22 mouse cellular contexts compared by ENCODE assay signal in genomic region chr1:132483759-132484158, GRCm38 (mm10). TPM values are rescaled to one million over a fixed set of nuclear protein-coding genes. Genes with fewer than 3 reads are reported as not detected.
A peak's percentile ranks its signal among the peaks of the same experiment; 100 is the strongest.
DNase-seq lines count a peak whose midpoint lies in the region; ATAC-seq and TF ChIP-seq lines count a peak whose summit lies in the region.
"Had no signal": no experiment of that assay in that cellular context is flagged by ENCODE, and none has a peak within 500 bp of the region (broad histone marks: within the 10 kb centered on the region; RNA-seq: fewer than 3 reads in every experiment).

No protein-coding gene starts in this region.

- 72% methylated on average over 6 of the region's 6 CpGs for WGBS in liver, postnatal 0 days (ENCODE audit: insufficient replicate concordance)
- WGBS in liver, embryonic 11.5 days = 85% methylated on average over 6 of the region's 6 CpGs
- WGBS in lung, embryonic 16.5 days = 67% methylated on average over 6 of the region's 6 CpGs

- no peak for DNase-seq in liver, postnatal 0 days
- DNase-seq in liver, embryonic 11.5 days (ENCODE audit: low spot score) = no peak
- no peak for DNase-seq in lung, adult 18-20 months
- DNase-seq: adrenal gland, adult 2 months; adrenal gland, postnatal 10 days; adrenal gland, postnatal 25 days; cerebellum, adult 11 months; cerebellum, adult 18-20 months; cerebellum, adult 8-10 months; cerebellum, adult 9-11 months; cerebellum, postnatal 14 days; cerebellum, postnatal 36 days; embryo, embryonic 11 days had no signal

- H3K4me3 ChIP-seq in liver, postnatal 0 days (ENCODE audit: low read depth, low read length) = no peak overlapping the region
- no peak overlapping the region for H3K4me3 ChIP-seq in liver, embryonic 11.5 days (ENCODE audit: low read depth, low read length)
- H3K4me3 ChIP-seq in lung, embryonic 16.5 days (ENCODE audit: low read length) = no peak overlapping the region
- H3K4me3 ChIP-seq: embryonic facial prominence, embryonic 13.5 days; embryonic facial prominence, embryonic 15.5 days; erythroblast, embryonic 14.5 days; forebrain, embryonic 10.5 days; forebrain, embryonic 12.5 days had no signal

- no peak overlapping the region for H3K9ac ChIP-seq in liver, postnatal 0 days (replicated peaks)
- no peak overlapping the region for H3K9ac ChIP-seq in liver, embryonic 11.5 days (ENCODE audit: low read depth, low read length)
- no peak overlapping the region for H3K9ac ChIP-seq in lung, embryonic 16.5 days (ENCODE audit: low read length)
- H3K9ac ChIP-seq: embryonic facial prominence, embryonic 13.5 days; embryonic facial prominence, embryonic 15.5 days; forebrain, embryonic 12.5 days had no signal

- no peak overlapping the region for H3K27ac ChIP-seq in liver, postnatal 0 days (ENCODE audit: low read depth)
- H3K27ac ChIP-seq in liver, embryonic 11.5 days (ENCODE audit: low read depth, low read length) = no peak overlapping the region
- H3K27ac ChIP-seq in lung, embryonic 16.5 days (ENCODE audit: low read length) = peak overlapping the region; percentile 56
- H3K27ac ChIP-seq: embryonic facial prominence, embryonic 13.5 days; embryonic facial prominence, embryonic 15.5 days; forebrain, embryonic 10.5 days; forebrain, embryonic 12.5 days had no signal

- H3K27me3 ChIP-seq in liver, postnatal 0 days (ENCODE audit: insufficient read depth, low read length) = no peaks in the 10 kb centered on the region
- no peaks in the 10 kb centered on the region for H3K27me3 ChIP-seq in liver, embryonic 11.5 days (replicated peaks; ENCODE audit: control insufficient read depth, insufficient read depth, low read length)
- H3K27me3 ChIP-seq in lung, embryonic 16.5 days (ENCODE audit: control insufficient read depth, insufficient read depth, low read depth, low read length) = no peaks in the 10 kb centered on the region
- H3K27me3 ChIP-seq: embryonic facial prominence, embryonic 13.5 days; embryonic facial prominence, embryonic 15.5 days; forebrain, embryonic 12.5 days had no signal

- no peak overlapping the region for H3K4me2 ChIP-seq in liver, postnatal 0 days (ENCODE audit: low read depth, low read length)
- no peak overlapping the region for H3K4me2 ChIP-seq in liver, embryonic 11.5 days
- H3K4me2 ChIP-seq in lung, embryonic 16.5 days (ENCODE audit: low read depth, low read length) = no peak overlapping the region
- H3K4me2 ChIP-seq: embryonic facial prominence, embryonic 13.5 days; embryonic facial prominence, embryonic 15.5 days; forebrain, embryonic 12.5 days had no signal

- peak; percentile 23 for ATAC-seq in liver, postnatal 0 days
- no peak for ATAC-seq in liver, embryonic 11.5 days (replicated peaks; ENCODE audit: low FRiP score)
- peak; percentile 74 for ATAC-seq in lung, embryonic 16.5 days (ENCODE audit: low read depth)
- ATAC-seq: forebrain, embryonic 14.5 days; forebrain, embryonic 16.5 days had no signal

- H3K9me3 ChIP-seq in liver, postnatal 0 days (ENCODE audit: low read length) = no peaks in the 10 kb centered on the region
- no peaks in the 10 kb centered on the region for H3K9me3 ChIP-seq in liver, embryonic 11.5 days (ENCODE audit: control insufficient read depth, low read length)
- no peaks in the 10 kb centered on the region for H3K9me3 ChIP-seq in lung, embryonic 16.5 days (ENCODE audit: control insufficient read depth, low read length)
- H3K9me3 ChIP-seq: embryonic facial prominence, embryonic 13.5 days; embryonic facial prominence, embryonic 15.5 days; forebrain, embryonic 10.5 days; forebrain, embryonic 12.5 days had no signal

- TF ChIP-seq EP300 in liver, postnatal 0 days (IDR thresholded peaks at IDR 0.05; ENCODE audit: low read depth) = no peak

- peaks cover 8% of the 10 kb centered on the region for H3K4me1 ChIP-seq in liver, postnatal 0 days (ENCODE audit: insufficient read depth)
- H3K4me1 ChIP-seq in liver, embryonic 11.5 days (replicated peaks; ENCODE audit: control insufficient read depth, insufficient read depth, low read length) = peaks cover 3% of the 10 kb centered on the region; the same call in 1 of the 2 replicates
- H3K4me1 ChIP-seq in lung, embryonic 16.5 days (replicated peaks; ENCODE audit: control insufficient read depth, insufficient read depth, low read length) = peaks cover 5% of the 10 kb centered on the region

- H3K36me3 ChIP-seq in liver, postnatal 0 days (replicated peaks; ENCODE audit: insufficient read depth, low read length) = peaks cover 21% of the 10 kb centered on the region
- peaks cover 9% of the 10 kb centered on the region; the same call in 1 of the 2 replicates for H3K36me3 ChIP-seq in liver, embryonic 11.5 days (ENCODE audit: control insufficient read depth, insufficient read depth, low read length)
- peaks cover 4% of the 10 kb centered on the region; the same call in 1 of the 2 replicates for H3K36me3 ChIP-seq in lung, embryonic 16.5 days (ENCODE audit: control insufficient read depth, insufficient read depth, low read length)

- no peak for TF ChIP-seq CTCF in liver, postnatal 0 days (IDR thresholded peaks at IDR 0.05; ENCODE audit: low read depth)

RNA-seq across cellular contexts. Expression of gene Rbbp5, which starts 6.6 kb away (rescaled TPM):
- polyA plus RNA-seq in liver, postnatal 0 days (2015; fragmentation: Nextera tagmentation; extraction: Ambion mirVana) = 12.4 and 13.1 TPM in 2 replicates
- polyA plus RNA-seq in liver, embryonic 11.5 days (2014; fragmentation: Nextera tagmentation; extraction: Ambion mirVana) = 46.6 and 53.8 TPM in 2 replicates
- 45.6 and 46.8 TPM in 2 replicates for polyA plus RNA-seq in lung, embryonic 16.5 days (2015; fragmentation: Nextera tagmentation; extraction: Ambion mirVana)

RNA-seq across cellular contexts. Expression of gene Tmem81, which starts 22.3 kb away (rescaled TPM):
- polyA plus RNA-seq in liver, postnatal 0 days (2015; fragmentation: Nextera tagmentation; extraction: Ambion mirVana) = 0.62 and 0.66 TPM in 2 replicates
- 2.5 and 3.1 TPM in 2 replicates for polyA plus RNA-seq in liver, embryonic 11.5 days (2014; fragmentation: Nextera tagmentation; extraction: Ambion mirVana)
- 2.1 and 2.2 TPM in 2 replicates for polyA plus RNA-seq in lung, embryonic 16.5 days (2015; fragmentation: Nextera tagmentation; extraction: Ambion mirVana)

RNA-seq across cellular contexts. Expression of gene Cntn2, which starts 59.3 kb away (rescaled TPM):
- 0.02 and 0.20 TPM in 2 replicates for polyA plus RNA-seq in liver, postnatal 0 days (2015; fragmentation: Nextera tagmentation; extraction: Ambion mirVana)
- polyA plus RNA-seq in liver, embryonic 11.5 days (2014; fragmentation: Nextera tagmentation; extraction: Ambion mirVana) = 0.35 and 0.60 TPM in 2 replicates
- polyA plus RNA-seq in lung, embryonic 16.5 days (2015; fragmentation: Nextera tagmentation; extraction: Ambion mirVana) = 0.09 TPM in 2 replicates
- polyA plus RNA-seq: C2C12 had no signal
